Mouse (Mus musculus) cerebellum, postnatal 25 days (tissue): ENCODE measurements at regions not wholly inside any gene's neighbourhood (a gene's known extent, or its start where the extent isn't known, plus 50 kb on each side); places are given as distances from the start of the nearest gene placed in this dataset.
"Not testable (repeated sequence)": the region's sequence is repeated elsewhere in the genome, so short reads cannot be mapped to it uniquely, and the experiment has no call there.

Source experiments
- DNase-seq, 2 experiments: peaks; one replicate each; pipeline ENCODE4 v3.0.0; 2021; ENCODE audit warnings: mixed read lengths in 2 of 2

- no peak for DNase-seq
These were observed 56.9 kb downstream of the Spata19 start for GRCm38 (mm10) chr9:27453476-27453875.

DNA sequence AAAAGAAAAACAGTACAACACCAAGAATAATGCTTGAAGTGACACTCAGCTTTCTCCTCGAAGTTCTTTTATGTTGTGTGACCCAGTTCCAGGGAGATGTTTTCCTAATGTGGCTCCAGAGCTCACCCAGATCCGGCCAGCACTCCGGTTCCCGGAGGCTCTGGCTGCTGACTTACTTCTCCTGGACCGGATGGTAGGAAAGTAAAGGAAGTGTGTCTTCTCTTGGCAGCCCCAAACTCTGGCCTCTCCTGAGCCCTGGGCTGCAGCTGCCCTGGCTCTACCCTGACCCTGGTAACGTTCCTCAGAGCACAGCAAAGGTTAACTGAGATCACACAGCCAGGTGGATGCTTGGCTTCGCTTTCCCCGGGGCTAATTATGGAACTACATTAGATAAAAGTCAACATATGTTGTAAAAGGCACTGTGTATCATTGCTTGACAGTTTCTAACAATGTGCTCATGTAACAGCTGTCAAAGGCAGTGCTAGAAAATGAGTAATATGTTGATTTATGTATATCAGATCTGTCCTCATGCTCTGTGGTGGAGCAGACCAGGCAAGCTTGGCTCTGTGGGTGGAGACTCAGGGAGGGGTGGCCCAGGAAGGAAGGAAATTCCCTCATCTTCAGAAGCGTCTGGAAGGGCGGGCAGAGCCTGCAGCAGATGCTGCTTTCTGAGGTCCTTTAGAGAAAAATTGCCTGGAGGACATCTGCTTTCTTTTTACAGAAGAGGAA lies 57.5 kb downstream of the Spata19 start:
- DNase-seq = no peak

- no peak for DNase-seq
These were observed 61.9 kb downstream of the Spata19 start for GRCm38 (mm10) chr9:27458335-27459040.

GRCm38 (mm10) chr9:27461029-27461428 lies 64.4 kb downstream of the Spata19 start:
- no peak for DNase-seq

GRCm38 (mm10) chr9:27464006-27464405 lies 67.4 kb downstream of the Spata19 start:
- DNase-seq = no peak

DNA sequence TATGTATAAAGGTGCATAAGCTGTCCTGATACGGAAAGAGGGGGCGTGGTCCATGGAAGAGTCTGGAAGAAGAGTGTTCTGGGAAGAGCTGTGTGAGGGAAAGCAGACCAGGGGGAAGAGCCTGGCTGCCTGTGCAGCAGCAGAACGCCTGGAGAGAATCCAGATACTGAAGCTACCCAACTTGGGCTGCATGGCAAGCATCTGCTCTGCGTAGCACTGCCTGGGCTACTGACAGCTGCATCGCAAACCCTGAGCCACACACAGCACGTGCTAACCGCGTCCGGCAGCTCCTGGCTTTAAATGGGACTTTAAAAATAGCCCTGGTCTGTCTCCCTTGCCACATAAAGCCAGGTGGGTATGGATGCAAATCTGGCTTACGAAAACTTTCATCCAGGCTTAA lies 78.9 kb downstream of the Spata19 start:
- peak in 1 of 2 experiments; percentile 13 for DNase-seq

- DNase-seq = peak; percentile 11 to 16
These were observed 80.0 kb downstream of the Spata19 start for GRCm38 (mm10) chr9:27476636-27477035.

DNA sequence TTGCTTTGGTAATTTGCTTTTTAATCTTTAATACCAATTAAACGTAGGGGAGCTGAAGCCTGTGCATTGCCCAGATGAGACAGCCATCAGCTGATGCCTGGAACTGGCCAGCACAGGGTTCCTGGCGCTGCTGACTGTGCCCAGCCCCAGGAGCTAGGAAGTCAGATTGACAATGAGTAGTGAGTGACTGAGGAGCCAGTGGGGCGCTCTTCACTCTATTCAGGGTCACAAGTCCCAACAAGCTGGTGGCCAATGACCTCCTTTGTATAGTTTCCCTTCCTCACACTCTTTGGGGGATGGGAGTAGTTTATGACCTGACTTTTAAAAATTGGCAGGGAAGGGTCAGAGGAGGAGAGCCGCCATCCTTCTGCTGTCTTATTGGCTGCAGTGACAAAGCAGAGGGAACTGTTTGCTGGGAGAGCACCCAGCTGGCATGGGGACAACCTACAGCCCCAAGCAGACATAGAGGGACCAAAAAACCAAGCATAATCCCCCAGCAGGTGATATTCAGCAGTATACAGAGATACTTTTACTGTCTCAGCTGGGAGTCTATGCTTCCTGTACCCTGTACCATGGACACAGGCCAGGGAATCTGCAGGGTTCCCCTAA lies 80.6 kb downstream of the Spata19 start:
- peak; percentile 45 to 60 for DNase-seq

DNA sequence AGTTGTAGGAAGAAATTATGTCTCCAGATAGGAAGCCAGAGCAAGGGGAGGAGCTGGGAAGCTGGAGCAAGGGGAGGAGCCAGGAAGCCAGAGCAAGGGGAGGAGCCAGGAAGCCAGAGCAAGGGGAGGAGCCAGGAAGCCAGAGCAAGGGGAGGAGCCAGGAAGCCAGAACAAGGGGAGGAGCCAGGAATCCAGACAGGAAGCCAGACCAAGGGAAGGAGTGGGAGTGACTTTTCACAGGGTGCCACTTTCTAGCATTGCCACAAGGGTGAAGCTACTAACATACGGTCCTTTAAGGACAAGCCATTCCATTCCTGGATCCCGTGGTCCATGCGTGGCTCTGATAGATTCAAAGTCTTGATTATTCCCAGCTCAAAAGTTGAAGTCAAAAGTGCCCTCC lies 81.7 kb downstream of the Spata19 start:
- DNase-seq = no peak

- DNase-seq = no peak
These were observed 105.2 kb downstream of the Spata19 start for GRCm38 (mm10) chr9:27501816-27502215.

- DNase-seq = no peak
These were observed 112.6 kb downstream of the Spata19 start for GRCm38 (mm10) chr9:27509157-27509556.

- DNase-seq = no peak
These were observed 113.1 kb downstream of the Spata19 start for GRCm38 (mm10) chr9:27509711-27510110.

DNA sequence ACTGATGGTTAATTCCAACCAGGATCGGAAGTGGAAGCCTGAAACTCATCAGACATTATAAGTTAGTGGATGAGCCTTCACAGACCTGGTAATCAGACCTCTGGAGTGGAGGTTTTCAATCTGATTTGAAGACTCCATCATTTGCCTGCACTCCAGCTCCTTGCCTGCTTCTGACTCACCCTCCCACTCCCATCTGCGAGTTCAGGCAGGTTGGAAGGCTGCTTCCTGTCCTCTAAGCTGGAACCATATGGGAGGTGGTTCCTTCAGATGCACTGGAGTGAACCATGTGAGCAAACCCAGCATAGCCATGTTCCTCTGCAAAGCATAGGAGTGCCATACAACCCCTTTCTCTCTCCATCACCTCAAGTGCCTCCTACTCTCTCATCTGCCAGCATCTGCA lies 114.6 kb downstream of the Spata19 start:
- no peak for DNase-seq

DNA sequence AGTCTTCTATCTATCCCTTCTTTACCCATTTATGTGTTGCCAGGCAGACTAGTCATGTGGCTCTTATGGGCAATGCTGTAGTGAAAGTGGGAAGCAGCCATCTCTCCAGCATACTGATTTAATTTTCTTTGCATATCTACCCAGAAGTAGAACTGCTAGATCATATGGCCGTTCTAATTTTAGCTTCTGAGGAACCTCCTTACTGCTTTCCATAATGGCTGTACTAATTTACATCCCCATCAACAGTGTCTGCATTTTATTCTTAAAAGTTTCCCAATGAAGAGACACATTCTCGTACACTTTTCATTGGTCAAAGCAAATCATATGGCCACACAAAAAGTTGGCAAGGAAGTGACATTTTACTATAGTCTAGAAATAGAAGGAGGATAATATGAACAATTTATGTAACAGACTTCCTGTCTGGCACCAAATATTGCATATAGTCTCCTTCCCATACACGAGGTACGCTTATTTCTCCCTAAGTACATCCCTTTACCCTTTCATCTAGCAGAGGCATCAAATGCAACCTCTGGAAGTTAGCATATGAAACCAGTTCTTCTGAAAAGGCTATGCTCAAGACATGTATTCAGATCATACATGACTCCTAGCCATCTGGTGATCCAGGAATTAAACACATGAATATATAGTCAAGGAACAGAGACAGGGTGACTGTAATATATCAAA lies 119.0 kb downstream of the Spata19 start:
- DNase-seq = no peak

DNA sequence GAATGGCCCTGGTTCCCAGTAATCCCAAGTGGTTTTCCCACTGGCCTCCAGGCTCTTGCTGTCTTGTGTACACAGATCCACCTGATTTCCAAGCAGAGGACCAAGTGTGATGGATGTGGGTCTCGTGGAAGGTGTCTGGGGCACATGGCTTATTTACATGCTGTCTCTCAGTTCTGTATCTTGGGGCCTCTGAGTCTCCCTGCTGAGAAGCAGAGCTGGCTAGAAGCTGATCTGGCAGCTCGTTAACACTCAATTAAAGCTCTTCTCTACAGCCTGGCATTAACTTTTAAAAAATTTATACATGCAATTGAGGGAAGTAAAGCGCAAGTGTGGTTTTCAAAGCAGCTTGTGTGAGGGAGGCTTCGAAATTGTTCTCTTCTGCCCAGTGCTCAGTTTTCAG lies 121.4 kb downstream of the Spata19 start:
- DNase-seq = no peak

DNA sequence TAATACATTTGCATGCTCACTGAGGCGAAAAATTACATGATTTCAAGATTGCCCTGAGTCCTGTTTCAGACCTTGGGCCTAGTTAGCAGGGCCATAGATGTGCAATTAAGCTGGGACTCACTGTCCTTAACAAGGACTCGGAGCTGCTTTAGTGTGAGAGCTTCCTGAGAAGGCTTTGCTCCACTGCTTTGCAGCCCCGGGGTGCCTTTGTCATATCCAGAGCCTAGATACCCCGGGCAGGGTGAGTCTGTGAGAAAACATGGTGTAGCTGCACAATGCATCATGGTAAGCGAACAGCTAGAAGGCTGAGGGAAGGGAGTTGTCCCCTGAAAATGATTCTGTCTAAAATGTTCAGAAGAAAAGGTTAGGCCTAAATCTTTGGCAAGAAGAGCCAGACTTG lies 123.1 kb downstream of the Spata19 start:
- no peak for DNase-seq

DNA sequence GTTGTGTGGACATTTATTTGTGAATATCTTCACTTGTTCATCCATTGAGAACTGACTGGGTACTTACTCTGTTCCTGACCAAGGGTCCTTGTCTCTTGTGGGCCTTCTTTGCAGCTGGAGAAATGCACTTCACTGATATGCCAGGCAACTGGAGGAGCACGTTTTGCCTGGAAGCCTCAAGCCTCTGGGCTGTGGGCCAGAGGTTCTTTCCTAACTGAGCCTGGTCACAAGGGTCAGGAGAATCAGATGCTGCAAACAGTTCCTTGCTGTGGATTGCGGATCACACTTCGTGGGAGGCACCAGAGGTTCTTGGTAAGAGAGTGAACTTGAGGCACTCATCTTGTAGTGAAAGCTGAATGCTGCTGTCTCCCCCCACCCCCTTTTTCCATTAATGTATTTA lies 124.6 kb downstream of the Spata19 start:
- no peak for DNase-seq

- DNase-seq = no peak
These were observed 130.1 kb downstream of the Spata19 start for GRCm38 (mm10) chr9:27526681-27527080.

- DNase-seq = no peak
These were observed 141.9 kb downstream of the Spata19 start for GRCm38 (mm10) chr9:27538480-27538879.

DNA sequence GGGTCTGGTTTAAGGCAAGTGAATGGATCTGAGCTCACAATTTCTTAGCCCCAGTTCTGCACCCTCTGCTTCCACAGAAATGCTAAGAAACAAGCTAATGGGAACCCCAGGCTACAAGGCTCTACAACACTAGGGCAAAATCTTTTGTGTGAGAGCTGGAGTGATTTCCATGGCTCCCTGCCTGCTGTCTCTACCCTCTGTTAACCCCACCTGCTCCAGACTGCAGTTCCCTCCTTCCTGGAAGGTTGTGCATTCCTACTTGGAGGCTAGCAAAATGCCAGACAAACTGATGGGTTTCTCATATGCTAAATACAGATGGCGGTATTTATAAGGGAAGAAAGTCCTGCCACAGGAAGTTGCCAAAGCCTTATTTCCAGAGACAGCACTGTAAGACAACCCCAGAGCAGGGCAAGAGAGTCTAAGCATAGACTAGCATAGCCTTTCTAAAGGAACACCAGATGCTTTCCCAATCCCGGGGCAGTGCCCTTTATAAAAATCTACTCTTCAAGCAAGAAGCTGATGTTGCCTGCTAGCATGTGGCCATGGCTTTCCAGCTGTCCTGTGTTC lies 145.1 kb downstream of the Spata19 start:
- DNase-seq = no peak

- not testable (repeated sequence) for DNase-seq
These were observed 158.1 kb downstream of the Spata19 start for GRCm38 (mm10) chr9:27554697-27555096.

- no peak for DNase-seq
These were observed 160.0 kb downstream of the Spata19 start for GRCm38 (mm10) chr9:27556315-27557225.
